Mouse (Mus musculus): ENCODE results near the gene Plekhh1. TPM values are rescaled to one million over a fixed set of nuclear protein-coding genes. Genes with fewer than 3 reads are reported as not detected.

Gene Plekhh1
- polyA plus RNA-seq, 1 experiment from 2014 or later: 2.3 TPM

DNA sequence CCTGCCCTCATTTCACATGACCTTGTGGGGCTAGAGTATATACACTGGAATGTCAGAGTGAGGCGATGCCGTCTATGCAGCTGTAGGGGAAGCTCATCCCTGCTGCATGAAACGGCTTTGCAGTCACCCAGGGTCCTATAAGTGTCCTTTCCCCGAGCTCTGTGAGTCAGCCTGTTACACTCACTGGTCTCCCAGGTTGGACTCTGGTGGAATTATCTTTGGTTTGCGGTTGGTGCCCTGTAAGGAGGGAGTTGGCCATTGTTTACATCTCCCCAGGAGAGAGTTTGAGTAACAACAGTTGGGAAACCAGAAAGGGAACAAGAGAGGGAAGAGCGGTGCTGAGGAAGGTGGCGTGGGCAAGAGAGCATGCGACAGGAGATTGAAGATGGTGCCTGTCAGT, 10.7 kb downstream of the Plekhh1 start:
- H3K4me2 ChIP-seq: no peak overlapping the region

DNA sequence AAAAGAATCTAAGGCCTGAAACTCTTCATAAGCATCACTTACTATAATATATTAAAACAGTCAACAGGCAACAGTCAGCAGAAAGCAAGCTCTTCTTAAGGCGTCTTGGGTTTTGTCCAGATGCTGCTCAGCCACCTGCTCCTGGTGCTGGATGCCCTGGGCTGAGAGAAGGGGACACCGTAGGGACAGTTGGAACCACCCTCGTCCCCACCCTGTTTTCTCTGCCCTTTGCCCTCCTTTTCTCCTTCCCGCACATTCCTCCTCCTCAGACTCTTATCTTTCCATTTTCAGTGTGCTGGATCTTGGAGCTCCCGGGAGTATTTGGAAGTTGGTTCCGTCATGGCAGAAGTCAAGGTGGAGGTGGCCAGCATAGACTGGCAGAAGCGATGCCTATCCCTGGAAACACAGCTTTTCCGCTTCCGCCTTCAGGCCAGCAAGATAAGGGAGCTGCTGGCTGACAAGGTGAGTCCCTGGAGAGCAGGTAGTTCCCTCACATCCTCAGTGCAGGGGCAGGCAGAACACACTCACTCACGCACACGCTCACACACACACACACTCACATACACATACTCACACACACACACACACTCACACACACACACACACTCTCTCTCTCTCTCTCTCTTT, 11.4 kb downstream of the Plekhh1 start:
- peaks cover 3% of the 10 kb centered on the region; the same call in 1 of the 2 replicates for H3K36me3 ChIP-seq
- H3K4me3 ChIP-seq: no peak overlapping the region
- H3K27ac ChIP-seq (replicated peaks): no peak overlapping the region
- H3K27me3 ChIP-seq: no peaks in the 10 kb centered on the region
- 90% methylated on average over 11 of the region's 11 CpGs for WGBS
- H3K4me2 ChIP-seq: no peak overlapping the region
- no peak overlapping the region for H3K9ac ChIP-seq
- no peaks in the 10 kb centered on the region for H3K4me1 ChIP-seq (replicated peaks)
- H3K9me3 ChIP-seq: no peaks in the 10 kb centered on the region
- ATAC-seq (ENCODE audit: low FRiP score, low read depth): no peak

More for the DNA sequence above, 10.7 kb downstream of the Plekhh1 start:
- WGBS: 74% methylated on average over 8 of the region's 8 CpGs
- Histone ChIP-seq H3K9ac (no peak overlapping the region), H3K9me3 (no peaks in the 10 kb centered on the region), H3K4me1 (replicated peaks) (no peaks in the 10 kb centered on the region), H3K27ac (replicated peaks) (no peak overlapping the region), H3K27me3 (no peaks in the 10 kb centered on the region), H3K36me3 (peaks cover 3% of the 10 kb centered on the region; the same call in 1 of the 2 replicates), H3K4me3 (no peak overlapping the region)
- ATAC-seq (ENCODE audit: low FRiP score, low read depth): no peak

DNA sequence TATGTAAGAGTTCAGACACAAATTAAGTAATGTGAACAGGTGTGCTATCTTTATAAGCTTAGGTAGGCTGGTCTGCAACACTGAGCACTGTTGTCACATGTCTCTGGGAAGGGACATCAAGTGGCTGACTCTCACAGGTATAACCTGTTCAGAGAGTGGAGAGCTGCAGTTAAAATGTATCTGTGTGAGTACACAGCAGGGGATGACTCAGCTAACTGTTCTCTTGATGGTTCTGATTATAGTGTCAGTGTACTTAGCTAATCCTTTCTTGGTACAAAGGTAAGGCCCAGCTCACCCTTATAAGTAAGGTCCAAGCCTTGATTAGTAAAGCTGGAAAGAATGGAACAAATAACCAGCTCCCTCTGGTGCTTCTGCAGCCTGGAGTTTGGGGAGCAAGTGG, 12.5 kb downstream of the Plekhh1 start:
- Histone ChIP-seq H3K9me3 (no peaks in the 10 kb centered on the region), H3K9ac (no peak overlapping the region), H3K4me1 (replicated peaks) (no peaks in the 10 kb centered on the region), H3K4me3 (no peak overlapping the region), H3K27ac (replicated peaks) (no peak overlapping the region), H3K27me3 (no peaks in the 10 kb centered on the region), H3K4me2 (no peak overlapping the region), H3K36me3 (peaks cover 3% of the 10 kb centered on the region; the same call in 1 of the 2 replicates)
- ATAC-seq (ENCODE audit: low FRiP score, low read depth): no peak

DNA sequence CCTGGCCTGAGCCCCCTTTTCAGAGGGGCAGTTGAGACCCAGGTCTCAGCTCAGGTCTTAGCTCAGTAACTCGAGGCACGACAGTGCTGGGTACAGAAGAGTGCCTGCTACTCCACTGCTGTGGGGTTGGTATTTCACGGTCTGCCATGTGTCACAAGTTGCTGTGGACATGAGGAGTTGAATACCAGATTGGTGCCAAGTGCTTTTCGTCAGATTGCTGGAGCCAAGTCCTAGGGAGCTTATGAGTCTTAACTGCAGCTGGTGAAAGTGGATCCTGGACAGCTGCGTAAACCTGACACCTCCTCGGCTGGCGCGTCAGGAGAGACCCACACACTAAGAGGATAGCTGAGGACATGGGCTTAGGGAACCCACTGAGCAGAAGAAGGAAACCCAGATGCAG, 15.7 kb downstream of the Plekhh1 start:
- Histone ChIP-seq H3K27me3 (no peaks in the 10 kb centered on the region), H3K36me3 (peaks cover 3% of the 10 kb centered on the region; the same call in 1 of the 2 replicates), H3K27ac (replicated peaks) (no peak overlapping the region), H3K4me1 (replicated peaks) (no peaks in the 10 kb centered on the region), H3K4me2 (no peak overlapping the region), H3K9ac (no peak overlapping the region), H3K4me3 (no peak overlapping the region), H3K9me3 (no peaks in the 10 kb centered on the region)
- no peak for ATAC-seq (ENCODE audit: low FRiP score, low read depth)
- WGBS: 83% methylated on average over 8 of the region's 8 CpGs

DNA sequence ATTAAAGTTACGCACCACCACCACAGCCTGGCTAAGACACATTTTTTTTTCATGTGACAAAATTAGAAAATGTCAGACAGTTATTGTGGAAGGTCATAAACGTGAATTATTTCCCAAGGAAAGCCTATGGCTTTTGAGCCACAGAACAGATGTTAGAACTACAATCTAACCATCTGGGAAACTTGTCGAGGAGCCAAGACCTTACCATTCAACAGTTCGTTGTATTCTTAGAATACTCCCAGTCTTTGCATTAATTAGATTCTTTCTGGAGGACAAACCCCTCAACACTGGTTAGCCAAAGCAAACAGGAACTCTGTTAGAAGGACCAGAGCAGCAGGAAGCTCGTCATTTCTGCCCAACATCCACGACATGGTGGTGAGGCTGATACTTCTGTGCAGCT, 17.2 kb downstream of the Plekhh1 start:
- Histone ChIP-seq H3K27me3 (no peaks in the 10 kb centered on the region), H3K36me3 (peaks cover 3% of the 10 kb centered on the region; the same call in 1 of the 2 replicates), H3K4me1 (replicated peaks) (no peaks in the 10 kb centered on the region), H3K4me2 (no peak overlapping the region), H3K27ac (replicated peaks) (no peak overlapping the region), H3K4me3 (no peak overlapping the region), H3K9me3 (no peaks in the 10 kb centered on the region), H3K9ac (no peak overlapping the region)
- no peak for ATAC-seq (ENCODE audit: low FRiP score, low read depth)
- 63% methylated on average over 6 of the region's 6 CpGs for WGBS

DNA sequence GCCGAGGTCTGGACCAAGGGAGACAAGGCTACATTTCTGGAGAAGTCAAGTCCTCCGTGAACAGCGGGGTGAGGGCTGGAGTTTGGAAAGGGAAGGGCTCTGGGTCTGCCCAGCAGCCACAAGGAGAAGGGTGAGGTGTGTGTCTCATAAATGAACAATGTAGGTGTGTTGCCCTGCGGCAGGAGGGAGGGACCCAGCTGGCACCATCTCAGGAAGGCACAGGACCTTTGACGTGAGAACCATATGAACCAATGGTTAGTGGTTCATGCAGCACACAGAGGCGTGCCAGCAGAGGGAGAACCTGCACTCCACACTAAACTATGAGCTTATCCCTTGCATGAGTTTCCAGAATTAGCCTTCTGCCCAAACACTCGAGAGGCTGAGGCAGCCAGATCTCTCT, 18.2 kb downstream of the Plekhh1 start:
- Histone ChIP-seq H3K27ac (replicated peaks) (no peak overlapping the region), H3K9ac (no peak overlapping the region), H3K27me3 (no peaks in the 10 kb centered on the region), H3K4me3 (no peak overlapping the region), H3K4me1 (replicated peaks) (no peaks in the 10 kb centered on the region), H3K4me2 (no peak overlapping the region), H3K9me3 (no peaks in the 10 kb centered on the region), H3K36me3 (no peaks in the 10 kb centered on the region)
- WGBS: 94% methylated on average over 7 of the region's 7 CpGs
- ATAC-seq (ENCODE audit: low FRiP score, low read depth): no peak

DNA sequence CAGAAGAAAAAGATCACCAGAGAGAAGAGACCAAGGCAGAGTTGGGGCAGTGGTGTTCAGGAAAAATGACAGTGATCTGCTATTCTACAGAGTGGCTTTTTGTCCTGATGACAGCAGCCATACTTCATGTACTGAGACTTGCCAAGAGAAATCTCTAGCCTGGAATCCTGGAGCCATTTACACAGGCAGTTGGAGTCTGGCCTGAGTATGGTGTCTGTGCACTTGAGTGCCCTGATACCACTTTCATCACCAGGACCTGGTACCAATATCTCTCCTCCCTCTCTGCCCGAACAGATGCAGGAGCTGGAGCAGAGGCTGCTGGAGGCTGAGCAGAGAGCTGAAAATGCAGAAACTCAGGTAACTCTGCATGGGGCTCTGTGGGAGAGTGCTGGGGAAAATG, 19.9 kb downstream of the Plekhh1 start:
- no peaks in the 10 kb centered on the region for H3K27me3 ChIP-seq
- H3K4me2 ChIP-seq: no peak overlapping the region
- no peaks in the 10 kb centered on the region for H3K9me3 ChIP-seq
- no peak overlapping the region for H3K4me3 ChIP-seq
- no peak overlapping the region for H3K9ac ChIP-seq
- 0 out of 2 replicates have a peak, but pooled peaks cover 5% of the 10 kb centered on the region for H3K36me3 ChIP-seq
- 75% methylated on average over 1 of the region's 1 CpGs for WGBS
- ATAC-seq (ENCODE audit: low FRiP score, low read depth): no peak
- no peak overlapping the region for H3K27ac ChIP-seq (replicated peaks)
- no peaks in the 10 kb centered on the region for H3K4me1 ChIP-seq (replicated peaks)

DNA sequence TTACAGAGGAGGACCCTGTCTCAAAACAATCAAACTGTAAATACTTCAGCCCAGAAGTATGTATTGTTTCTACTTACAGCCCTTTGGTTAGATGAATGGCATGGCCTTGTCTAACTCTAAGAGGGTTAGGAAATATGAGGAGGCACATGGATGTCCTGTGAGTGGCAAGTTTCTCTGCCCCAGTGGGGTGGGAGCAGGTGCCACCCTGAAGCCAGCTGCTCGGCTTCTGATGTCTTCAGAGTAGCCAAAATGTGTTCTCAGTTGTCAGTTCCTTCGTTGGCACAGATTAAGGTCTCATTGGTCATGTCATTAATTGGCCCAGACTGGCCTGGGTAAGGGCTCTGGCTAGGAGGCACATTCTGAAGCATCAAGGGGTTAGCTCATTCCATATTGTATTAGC, 20.8 kb downstream of the Plekhh1 start:
- Histone ChIP-seq H3K9ac (no peak overlapping the region), H3K4me3 (no peak overlapping the region), H3K27ac (replicated peaks) (no peak overlapping the region), H3K4me1 (replicated peaks) (no peaks in the 10 kb centered on the region), H3K4me2 (no peak overlapping the region), H3K27me3 (no peaks in the 10 kb centered on the region), H3K36me3 (0 out of 2 replicates have a peak, but pooled peaks cover 5% of the 10 kb centered on the region), H3K9me3 (no peaks in the 10 kb centered on the region)
- no peak for ATAC-seq (ENCODE audit: low FRiP score, low read depth)
- 82% methylated on average over 2 of the region's 2 CpGs for WGBS

DNA sequence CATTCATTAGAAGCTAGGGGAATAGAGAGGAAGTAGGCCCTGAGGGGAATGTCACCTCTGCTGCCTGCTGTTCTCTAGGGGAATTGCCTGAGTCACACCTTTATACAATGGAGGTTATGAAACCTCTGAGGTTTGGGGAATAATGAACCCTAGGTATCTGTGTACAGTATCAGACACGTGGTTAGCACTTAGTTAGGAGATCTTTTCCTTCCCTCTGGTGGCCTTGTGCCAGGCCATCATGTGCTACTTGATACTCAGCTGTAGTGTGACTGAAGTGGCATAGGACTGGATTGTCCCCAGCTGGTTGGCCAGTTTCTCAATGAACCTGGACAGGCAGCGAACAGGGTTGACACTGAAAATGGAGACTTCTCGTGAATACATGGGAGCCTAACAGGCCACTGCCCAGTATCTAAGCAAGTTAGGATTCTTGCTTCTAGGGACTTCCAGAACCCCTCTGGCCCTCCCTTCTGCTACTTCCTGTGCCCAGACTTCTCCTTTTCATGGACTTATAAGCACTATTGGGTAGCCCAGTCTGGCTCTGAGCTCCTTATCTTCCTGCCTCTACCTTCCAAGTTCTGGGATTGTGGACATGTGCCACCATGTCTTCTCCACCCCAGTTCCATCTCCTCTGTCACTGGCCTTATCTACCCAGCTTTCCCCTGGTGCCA, 21.7 kb downstream of the Plekhh1 start:
- no peak overlapping the region for H3K4me3 ChIP-seq
- H3K27me3 ChIP-seq: no peaks in the 10 kb centered on the region
- no peak overlapping the region for H3K4me2 ChIP-seq
- H3K9ac ChIP-seq: no peak overlapping the region
- WGBS: 90% methylated on average over 3 of the region's 3 CpGs
- no peaks in the 10 kb centered on the region for H3K4me1 ChIP-seq (replicated peaks)
- H3K36me3 ChIP-seq: 0 out of 2 replicates have a peak, but pooled peaks cover 5% of the 10 kb centered on the region
- no peak for ATAC-seq (ENCODE audit: low FRiP score, low read depth)
- H3K27ac ChIP-seq (replicated peaks): no peak overlapping the region
- H3K9me3 ChIP-seq: no peaks in the 10 kb centered on the region

DNA sequence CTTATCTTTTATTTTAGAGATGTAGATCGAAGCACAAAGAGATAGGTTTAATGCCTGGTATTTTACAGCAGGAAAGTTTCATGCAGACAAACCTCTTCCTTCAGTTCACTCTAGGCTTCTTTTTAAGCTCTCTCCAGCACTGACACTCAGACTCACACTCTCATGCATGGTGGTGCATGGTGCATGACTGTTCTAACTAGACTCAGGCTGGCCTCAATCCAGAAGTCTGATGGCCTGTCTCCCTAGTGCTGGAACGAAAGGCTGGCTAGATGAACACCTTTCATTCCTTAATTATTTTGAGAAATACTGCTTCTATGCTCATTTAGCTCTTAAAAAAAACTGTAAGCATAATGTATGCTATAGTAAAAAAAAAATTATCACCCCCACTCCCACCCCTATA, 23.1 kb downstream of the Plekhh1 start:
- Histone ChIP-seq H3K4me1 (replicated peaks) (no peaks in the 10 kb centered on the region), H3K9ac (no peak overlapping the region), H3K4me2 (no peak overlapping the region), H3K27ac (replicated peaks) (no peak overlapping the region), H3K9me3 (no peaks in the 10 kb centered on the region), H3K4me3 (no peak overlapping the region), H3K27me3 (no peaks in the 10 kb centered on the region), H3K36me3 (0 out of 2 replicates have a peak, but pooled peaks cover 9% of the 10 kb centered on the region)
- 85% methylated on average over 2 of the region's 2 CpGs for WGBS
- ATAC-seq (ENCODE audit: low FRiP score, low read depth): no peak

DNA sequence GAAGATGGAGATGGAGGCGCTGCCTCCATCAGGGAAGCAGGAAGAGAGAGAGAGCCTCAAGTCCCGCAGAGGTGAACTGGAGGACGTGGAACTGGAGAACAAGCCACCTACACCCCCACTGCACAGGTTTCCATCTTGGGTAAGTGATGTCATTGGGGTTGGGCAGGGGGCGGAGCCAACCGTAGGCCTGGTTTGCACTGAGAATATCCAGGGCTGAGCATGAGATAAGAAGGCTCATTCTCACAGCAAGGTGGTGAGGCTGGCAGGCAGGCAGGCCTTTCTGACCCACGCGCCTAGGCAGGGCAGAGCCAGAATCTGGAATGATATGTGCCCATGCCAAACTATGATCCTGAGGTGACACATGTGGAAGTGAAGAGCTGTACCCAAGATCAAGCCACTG, 26.3 kb downstream of the Plekhh1 start:
- no peak for ATAC-seq (ENCODE audit: low FRiP score, low read depth)
- 0 out of 2 replicates have a peak, but pooled peaks cover 9% of the 10 kb centered on the region for H3K36me3 ChIP-seq
- WGBS: 94% methylated on average over 7 of the region's 7 CpGs

DNA sequence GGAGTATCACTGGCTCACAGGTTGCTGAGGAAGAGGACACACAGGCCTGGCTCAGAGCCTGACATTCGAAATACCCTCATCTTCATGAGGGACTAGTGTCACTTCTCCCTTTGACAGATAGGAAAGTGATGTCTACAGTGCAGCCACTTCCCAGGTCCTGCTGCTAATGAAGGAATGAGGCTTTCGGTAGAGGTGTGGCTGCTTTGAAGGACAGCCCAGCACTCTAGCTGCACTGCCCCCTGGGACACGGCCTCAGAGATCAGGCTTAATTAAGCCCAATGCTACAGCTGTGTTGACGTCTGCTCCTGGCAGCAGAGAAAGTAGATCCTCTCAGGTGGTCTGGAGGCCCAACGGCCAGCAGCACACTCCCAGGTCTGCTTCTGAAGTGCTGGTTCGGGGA, 30.6 kb downstream of the Plekhh1 start:
- ATAC-seq (ENCODE audit: low FRiP score, low read depth): no peak
- Histone ChIP-seq H3K9ac (no peak overlapping the region), H3K27ac (replicated peaks) (no peak overlapping the region), H3K9me3 (no peaks in the 10 kb centered on the region), H3K36me3 (0 out of 2 replicates have a peak, but pooled peaks cover 4% of the 10 kb centered on the region), H3K4me3 (no peak overlapping the region), H3K4me2 (no peak overlapping the region), H3K4me1 (replicated peaks) (no peaks in the 10 kb centered on the region), H3K27me3 (no peaks in the 10 kb centered on the region)
- WGBS: 74% methylated on average over 6 of the region's 6 CpGs

More for the DNA sequence above, 26.3 kb downstream of the Plekhh1 start:
- no peaks in the 10 kb centered on the region for H3K4me1 ChIP-seq (replicated peaks)
- no peak overlapping the region for H3K4me2 ChIP-seq
- H3K9me3 ChIP-seq: no peaks in the 10 kb centered on the region
- no peak overlapping the region for H3K27ac ChIP-seq (replicated peaks)
- H3K4me3 ChIP-seq: no peak overlapping the region
- no peaks in the 10 kb centered on the region for H3K27me3 ChIP-seq
- no peak overlapping the region for H3K9ac ChIP-seq

All from hindbrain, embryonic 15.5 days (tissue).